Mouse (Mus musculus): ENCODE results near the gene Rgs2. TPM values are rescaled to one million over a fixed set of nuclear protein-coding genes. Genes with fewer than 3 reads are reported as not detected.

Gene Rgs2
- polyA plus RNA-seq, 1 experiment from 2014 or later, result 81.3 TPM

- Histone ChIP-seq H3K4me2 (replicated peaks) (peak overlapping the region; percentile 81), H3K4me3 (peak overlapping the region; percentile 61), H3K27me3 (no peaks in the 10 kb centered on the region), H3K27ac (peak overlapping the region; percentile 69), H3K36me3 (0 out of 2 replicates have a peak, but pooled peaks cover 4% of the 10 kb centered on the region), H3K4me1 (no peaks in the 10 kb centered on the region), H3K9me3 (no peaks in the 10 kb centered on the region), H3K9ac (peak overlapping the region; percentile 60)
- no peak for ATAC-seq (ENCODE audit: insufficient number of reproducible peaks, insufficient read depth, low FRiP score, low TSS enrichment)
- WGBS, result 8% methylated on average over 10 of the region's 10 CpGs
Observed at GRCm38 (mm10) chr1:144003416-144003815, 545 bp downstream of the Rgs2 start.

- 0 out of 2 replicates have a peak overlapping the region, but pooled peaks have one; percentile 24 for H3K9ac ChIP-seq
- no peaks in the 10 kb centered on the region for H3K4me1 ChIP-seq
- H3K27me3 ChIP-seq, result no peaks in the 10 kb centered on the region
- H3K27ac ChIP-seq, result no peak overlapping the region
- 0 out of 2 replicates have a peak, but pooled peaks cover 4% of the 10 kb centered on the region for H3K36me3 ChIP-seq
- peak overlapping the region; percentile 61 for H3K4me3 ChIP-seq
- no peaks in the 10 kb centered on the region for H3K9me3 ChIP-seq
- WGBS, result 60% methylated on average over 4 of the region's 4 CpGs
- peak overlapping the region; percentile 81 for H3K4me2 ChIP-seq (replicated peaks)
- ATAC-seq (ENCODE audit: insufficient number of reproducible peaks, insufficient read depth, low FRiP score, low TSS enrichment), result no peak
Observed at GRCm38 (mm10) chr1:144002715-144003066, 1.3 kb downstream of the Rgs2 start.

- Histone ChIP-seq H3K9me3 (no peaks in the 10 kb centered on the region), H3K27ac (no peak overlapping the region), H3K4me3 (peak overlapping the region; percentile 61), H3K36me3 (0 out of 2 replicates have a peak, but pooled peaks cover 4% of the 10 kb centered on the region), H3K4me1 (no peaks in the 10 kb centered on the region), H3K9ac (0 out of 2 replicates have a peak overlapping the region, but pooled peaks have one; percentile 24), H3K4me2 (replicated peaks) (peak overlapping the region; percentile 81), H3K27me3 (no peaks in the 10 kb centered on the region)
- no peak for ATAC-seq (ENCODE audit: insufficient number of reproducible peaks, insufficient read depth, low FRiP score, low TSS enrichment)
- WGBS, result 81% methylated on average over 6 of the region's 6 CpGs
Observed at GRCm38 (mm10) chr1:144002036-144002714, 1.8 kb downstream of the Rgs2 start.

- no peak for ATAC-seq (ENCODE audit: insufficient number of reproducible peaks, insufficient read depth, low FRiP score, low TSS enrichment)
- Histone ChIP-seq H3K4me3 (no peak overlapping the region), H3K27me3 (no peaks in the 10 kb centered on the region), H3K4me1 (no peaks in the 10 kb centered on the region), H3K9me3 (no peaks in the 10 kb centered on the region), H3K4me2 (replicated peaks) (no peak overlapping the region), H3K36me3 (0 out of 2 replicates have a peak, but pooled peaks cover 4% of the 10 kb centered on the region), H3K27ac (no peak overlapping the region), H3K9ac (no peak overlapping the region)
- WGBS, result 89% methylated on average over 4 of the region's 4 CpGs
Observed at GRCm38 (mm10) chr1:144000246-144000645, 3.7 kb downstream of the Rgs2 start.

GRCm38 (mm10) chr1:143999371-143999920 is 4.5 kb downstream of the Rgs2 start:
- no peaks in the 10 kb centered on the region for H3K27me3 ChIP-seq

GRCm38 (mm10) chr1:143993026-143993425 is 10.9 kb downstream of the Rgs2 start:
- H3K4me3 ChIP-seq, result no peak overlapping the region

More at GRCm38 (mm10) chr1:143999371-143999920, 4.5 kb downstream of the Rgs2 start:
- Histone ChIP-seq H3K4me1 (no peaks in the 10 kb centered on the region), H3K4me2 (replicated peaks) (no peak overlapping the region), H3K9ac (no peak overlapping the region), H3K36me3 (0 out of 2 replicates have a peak, but pooled peaks cover 4% of the 10 kb centered on the region), H3K9me3 (no peaks in the 10 kb centered on the region), H3K27ac (no peak overlapping the region), H3K4me3 (no peak overlapping the region)
- no peak for ATAC-seq (ENCODE audit: insufficient number of reproducible peaks, insufficient read depth, low FRiP score, low TSS enrichment)
- WGBS, result 63% methylated on average over 7 of the region's 7 CpGs

GRCm38 (mm10) chr1:143992528-143992927 is 11.4 kb downstream of the Rgs2 start:
- no peak overlapping the region for H3K27ac ChIP-seq
- H3K27me3 ChIP-seq, result no peaks in the 10 kb centered on the region
- no peak overlapping the region for H3K9ac ChIP-seq
- H3K36me3 ChIP-seq, result no peaks in the 10 kb centered on the region
- no peak overlapping the region for H3K4me2 ChIP-seq (replicated peaks)
- peaks cover 6% of the 10 kb centered on the region; the same call in 1 of the 2 replicates for H3K4me1 ChIP-seq
- no peaks in the 10 kb centered on the region for H3K9me3 ChIP-seq
- H3K4me3 ChIP-seq, result no peak overlapping the region
- 86% methylated on average over 2 of the region's 2 CpGs for WGBS
- ATAC-seq (ENCODE audit: insufficient number of reproducible peaks, insufficient read depth, low FRiP score, low TSS enrichment), result no peak

More at GRCm38 (mm10) chr1:143993026-143993425, 10.9 kb downstream of the Rgs2 start:
- no peak overlapping the region for H3K27ac ChIP-seq
- peaks cover 6% of the 10 kb centered on the region; the same call in 1 of the 2 replicates for H3K4me1 ChIP-seq
- WGBS, result 75% methylated on average over 1 of the region's 1 CpGs
- H3K4me2 ChIP-seq (replicated peaks), result no peak overlapping the region
- H3K36me3 ChIP-seq, result no peaks in the 10 kb centered on the region
- H3K9me3 ChIP-seq, result no peaks in the 10 kb centered on the region
- no peak for ATAC-seq (ENCODE audit: insufficient number of reproducible peaks, insufficient read depth, low FRiP score, low TSS enrichment)
- H3K27me3 ChIP-seq, result no peaks in the 10 kb centered on the region
- no peak overlapping the region for H3K9ac ChIP-seq

GRCm38 (mm10) chr1:143990263-143990662 is 13.7 kb downstream of the Rgs2 start:
- Histone ChIP-seq H3K9me3 (no peaks in the 10 kb centered on the region), H3K27me3 (no peaks in the 10 kb centered on the region), H3K4me3 (no peak overlapping the region), H3K27ac (no peak overlapping the region), H3K9ac (no peak overlapping the region), H3K4me1 (peaks cover 6% of the 10 kb centered on the region; the same call in 1 of the 2 replicates), H3K36me3 (no peaks in the 10 kb centered on the region), H3K4me2 (replicated peaks) (no peak overlapping the region)
- 25% methylated on average over 5 of the region's 5 CpGs for WGBS
- ATAC-seq (ENCODE audit: insufficient number of reproducible peaks, insufficient read depth, low FRiP score, low TSS enrichment), result no peak

GRCm38 (mm10) chr1:143989773-143990172 is 14.2 kb downstream of the Rgs2 start:
- Histone ChIP-seq H3K4me2 (replicated peaks) (no peak overlapping the region), H3K27me3 (no peaks in the 10 kb centered on the region), H3K27ac (no peak overlapping the region), H3K4me1 (peaks cover 6% of the 10 kb centered on the region; the same call in 1 of the 2 replicates), H3K4me3 (no peak overlapping the region), H3K36me3 (no peaks in the 10 kb centered on the region), H3K9me3 (no peaks in the 10 kb centered on the region), H3K9ac (no peak overlapping the region)
- ATAC-seq (ENCODE audit: insufficient number of reproducible peaks, insufficient read depth, low FRiP score, low TSS enrichment), result no peak
- WGBS, result 19% methylated on average over 3 of the region's 5 CpGs

- no peak overlapping the region for H3K9ac ChIP-seq
- no peaks in the 10 kb centered on the region for H3K9me3 ChIP-seq
- H3K4me1 ChIP-seq, result peaks cover 6% of the 10 kb centered on the region; the same call in 1 of the 2 replicates
- no peak for ATAC-seq (ENCODE audit: insufficient number of reproducible peaks, insufficient read depth, low FRiP score, low TSS enrichment)
- 38% methylated on average over 6 of the region's 6 CpGs for WGBS
- H3K36me3 ChIP-seq, result no peaks in the 10 kb centered on the region
- no peak overlapping the region for H3K4me3 ChIP-seq
- no peaks in the 10 kb centered on the region for H3K27me3 ChIP-seq
- no peak overlapping the region for H3K27ac ChIP-seq
- H3K4me2 ChIP-seq (replicated peaks), result no peak overlapping the region
Observed at GRCm38 (mm10) chr1:143988756-143989155, 15.2 kb downstream of the Rgs2 start.

GRCm38 (mm10) chr1:143984988-143985625 is 18.9 kb downstream of the Rgs2 start:
- WGBS, result 81% methylated on average over 6 of the region's 6 CpGs

More at GRCm38 (mm10) chr1:143984988-143985625, 18.9 kb downstream of the Rgs2 start:
- Histone ChIP-seq H3K4me3 (no peak overlapping the region), H3K27me3 (no peaks in the 10 kb centered on the region), H3K27ac (no peak overlapping the region), H3K9me3 (no peaks in the 10 kb centered on the region), H3K4me1 (no peaks in the 10 kb centered on the region), H3K4me2 (replicated peaks) (no peak overlapping the region), H3K9ac (no peak overlapping the region), H3K36me3 (no peaks in the 10 kb centered on the region)
- ATAC-seq (ENCODE audit: insufficient number of reproducible peaks, insufficient read depth, low FRiP score, low TSS enrichment), result no peak

Data from embryonic facial prominence, embryonic 12.5 days (tissue).